Comparison of ENCODE assay signal across 18 mouse cellular contexts in genomic region chr13:99201647-99202574, GRCm38 (mm10). TPM values are rescaled to one million over a fixed set of nuclear protein-coding genes. Genes with fewer than 3 reads are reported as not detected.
DNase-seq lines count a peak whose midpoint lies in the region; ATAC-seq and TF ChIP-seq lines count a peak whose summit lies in the region.
"Had no signal": no experiment of that assay in that cellular context is flagged by ENCODE, and none has a peak within 500 bp of the region (broad histone marks: within the 10 kb centered on the region; RNA-seq: fewer than 3 reads in every experiment).

No protein-coding gene starts in this region.

- no peaks in the 10 kb centered on the region for H3K9me3 ChIP-seq in embryonic facial prominence, embryonic 14.5 days (ENCODE audit: control insufficient read depth, low read length)
- no peaks in the 10 kb centered on the region for H3K9me3 ChIP-seq in embryonic facial prominence, embryonic 10.5 days
- H3K9me3 ChIP-seq in heart, embryonic 14.5 days (ENCODE audit: control insufficient read depth, low read length) = no peaks in the 10 kb centered on the region
- H3K9me3 ChIP-seq: forebrain, embryonic 12.5 days; midbrain, embryonic 15.5 days; stomach, embryonic 15.5 days had no signal

- H3K4me3 ChIP-seq in embryonic facial prominence, embryonic 14.5 days (ENCODE audit: low read depth, low read length) = no peak overlapping the region
- no peak overlapping the region for H3K4me3 ChIP-seq in embryonic facial prominence, embryonic 10.5 days
- no peak overlapping the region for H3K4me3 ChIP-seq in heart, embryonic 14.5 days (ENCODE audit: control insufficient read depth in 1 of 2, insufficient read depth in 1 of 2, low read depth in 1 of 2, low read length in 2 of 2)
- no peak overlapping the region for H3K4me3 ChIP-seq in spleen, adult 2 months (ENCODE audit: extremely low read depth, insufficient read depth, insufficient read length)
- H3K4me3 ChIP-seq: forebrain, embryonic 12.5 days; layer of hippocampus, adult 2 months; left cerebral cortex, adult 2 months; midbrain, embryonic 15.5 days; stomach, embryonic 15.5 days had no signal

- peak overlapping the region; percentile 28; the same call in 1 of the 2 replicates for H3K27ac ChIP-seq in embryonic facial prominence, embryonic 14.5 days (replicated peaks; ENCODE audit: low read depth, low read length)
- H3K27ac ChIP-seq in embryonic facial prominence, embryonic 10.5 days (replicated peaks) = no peak overlapping the region
- peak overlapping the region; percentile 52 to 72 for H3K27ac ChIP-seq in heart, embryonic 14.5 days (replicated peaks in 1 of 2; ENCODE audit: control insufficient read depth in 1 of 2, insufficient read depth in 1 of 2, low read depth in 2 of 2, low read length in 2 of 2)
- H3K27ac ChIP-seq in spleen, adult 2 months (ENCODE audit: insufficient read depth, low read length) = 0 out of 2 replicates have a peak overlapping the region, but pooled peaks have one; percentile 17
- H3K27ac ChIP-seq: forebrain, embryonic 12.5 days; layer of hippocampus, adult 2 months; left cerebral cortex, adult 2 months; liver, embryonic 14.5 days; midbrain, embryonic 15.5 days; stomach, embryonic 15.5 days had no signal

- DNase-seq in embryonic facial prominence, embryonic 14.5 days (ENCODE audit: low spot score) = peak; percentile 32
- DNase-seq in embryonic facial prominence, embryonic 10.5 days (ENCODE audit: low spot score) = no peak
- no peak for DNase-seq in heart, postnatal 36 days
- peak; percentile 36 for DNase-seq in kidney, postnatal 10 days
- DNase-seq in kidney, postnatal 14 days = no peak
- no peak for DNase-seq in spleen, adult 2 months (ENCODE audit: low read depth in 1 of 2, low spot score in 2 of 2)
- no peak for DNase-seq in spleen, postnatal 10 days (ENCODE audit: low spot score in 2 of 2)
- DNase-seq: adrenal gland, postnatal 14 days; cerebellum, adult 9-10 months; thymus, postnatal 25 days had no signal

- no peak overlapping the region for H3K4me2 ChIP-seq in embryonic facial prominence, embryonic 14.5 days (ENCODE audit: low read depth, low read length)
- no peak overlapping the region for H3K4me2 ChIP-seq in heart, embryonic 14.5 days (ENCODE audit: low read length)
- H3K4me2 ChIP-seq: forebrain, embryonic 12.5 days; midbrain, embryonic 15.5 days; stomach, embryonic 15.5 days had no signal

- intact Hi-C loops in heart, postnatal 36 days (cut with DNase I) = no loop called here

- H3K4me1 ChIP-seq in embryonic facial prominence, embryonic 14.5 days (ENCODE audit: control insufficient read depth, insufficient read depth, low read length) = no peaks in the 10 kb centered on the region; the same call in 1 of the 2 replicates
- peaks cover 8% of the 10 kb centered on the region for H3K4me1 ChIP-seq in embryonic facial prominence, embryonic 10.5 days
- peaks cover 3 to 6% of the 10 kb centered on the region in 2 experiments; a peak in 3 of 4 replicates for H3K4me1 ChIP-seq in heart, embryonic 14.5 days (ENCODE audit: control insufficient read depth in 2 of 2, insufficient read depth in 2 of 2, low read length in 2 of 2)
- no peaks in the 10 kb centered on the region for H3K4me1 ChIP-seq in spleen, adult 2 months (ENCODE audit: control insufficient read depth, insufficient read depth, insufficient read length)
- H3K4me1 ChIP-seq: forebrain, embryonic 12.5 days; midbrain, embryonic 15.5 days; stomach, embryonic 15.5 days had no signal

- no peak for TF ChIP-seq POLR2A in spleen, adult 2 months (IDR thresholded peaks at IDR 0.05; ENCODE audit: low read depth, low read length)

- no peak for ATAC-seq in embryonic facial prominence, embryonic 14.5 days (ENCODE audit: low read depth)
- ATAC-seq in heart, embryonic 14.5 days (ENCODE audit: insufficient number of reproducible peaks, insufficient read depth, low FRiP score, low read depth) = no peak
- ATAC-seq: midbrain, embryonic 15.5 days had no signal

- H3K27me3 ChIP-seq in embryonic facial prominence, embryonic 14.5 days (replicated peaks; ENCODE audit: control insufficient read depth, insufficient read depth, low read length) = no peaks in the 10 kb centered on the region
- no peaks in the 10 kb centered on the region for H3K27me3 ChIP-seq in embryonic facial prominence, embryonic 10.5 days (replicated peaks; ENCODE audit: low read depth, poor library complexity, severe bottlenecking)
- no peaks in the 10 kb centered on the region for H3K27me3 ChIP-seq in heart, embryonic 14.5 days (ENCODE audit: control insufficient read depth, insufficient read depth, low read length)
- H3K27me3 ChIP-seq in spleen, adult 2 months (ENCODE audit: control insufficient read depth, insufficient read depth, low read length) = no peaks in the 10 kb centered on the region
- H3K27me3 ChIP-seq: forebrain, embryonic 12.5 days; midbrain, embryonic 15.5 days; stomach, embryonic 15.5 days had no signal

- no peak for TF ChIP-seq CTCF in spleen, adult 2 months (IDR thresholded peaks at IDR 0.05; ENCODE audit: extremely low read depth, insufficient read depth, insufficient read length, insufficient replicate concordance)

- no peaks in the 10 kb centered on the region for H3K36me3 ChIP-seq in embryonic facial prominence, embryonic 14.5 days (ENCODE audit: control insufficient read depth, insufficient read depth, low read length)
- H3K36me3 ChIP-seq in embryonic facial prominence, embryonic 10.5 days (replicated peaks) = no peaks in the 10 kb centered on the region
- no peaks in the 10 kb centered on the region for H3K36me3 ChIP-seq in heart, embryonic 14.5 days (ENCODE audit: control insufficient read depth, insufficient read depth, low read length)
- H3K36me3 ChIP-seq in spleen, adult 2 months (ENCODE audit: control insufficient read depth, insufficient read depth, low read length) = no peaks in the 10 kb centered on the region
- H3K36me3 ChIP-seq: forebrain, embryonic 12.5 days; midbrain, embryonic 15.5 days; stomach, embryonic 15.5 days had no signal

- 58% methylated on average over 16 of the region's 16 CpGs for WGBS in embryonic facial prominence, embryonic 14.5 days
- WGBS in embryonic facial prominence, embryonic 10.5 days = 71% methylated on average over 16 of the region's 16 CpGs
- 67% methylated on average over 16 of the region's 16 CpGs for WGBS in heart, embryonic 14.5 days
- 80% methylated on average over 16 of the region's 16 CpGs for WGBS in spleen, adult 2 months

- no peak overlapping the region for H3K9ac ChIP-seq in embryonic facial prominence, embryonic 14.5 days (ENCODE audit: low read depth, low read length)
- no peak overlapping the region for H3K9ac ChIP-seq in heart, embryonic 14.5 days (ENCODE audit: low read length)
- H3K9ac ChIP-seq: forebrain, embryonic 12.5 days; liver, embryonic 14.5 days; midbrain, embryonic 15.5 days; stomach, embryonic 15.5 days had no signal

RNA-seq across cellular contexts. Expression of gene Zfp366, which starts 17.3 kb away (rescaled TPM):
- 0.99 and 1.2 TPM in 2 replicates for polyA plus RNA-seq in embryonic facial prominence, embryonic 14.5 days (2014; fragmentation: Nextera tagmentation; extraction: Ambion mirVana)
- 0.35 and 0.56 TPM in 2 replicates for polyA plus RNA-seq in embryonic facial prominence, embryonic 10.5 days (2016; fragmentation: Nextera tagmentation; extraction: Ambion mirVana)
- polyA plus RNA-seq in heart, embryonic 14.5 days (2014; fragmentation: Nextera tagmentation; extraction: Ambion mirVana) = 0.95 and 1.0 TPM in 2 replicates
- total RNA-seq in heart, postnatal 36 days (2021) = 10 to 100 TPM in 1 of 2 experiments, 1 to 10 TPM in 1; 7.5 to 12.1 TPM
- polyA plus RNA-seq in spleen, adult 2 months (2012; rRNA removed) = 6.1 and 9.0 TPM in 2 replicates
- total RNA-seq: granulocyte monocyte progenitor cell, adult 5-6 weeks had no signal

Comparison
In these comparisons a context has a peak if more than half of its experiments do, and no peak if none do; other contexts are left out.
1. DNase-seq: peak in embryonic facial prominence, embryonic 14.5 days (single experiment) and kidney, postnatal 10 days (single experiment); none in embryonic facial prominence, embryonic 10.5 days (single experiment), heart, postnatal 36 days (0 of 2), kidney, postnatal 14 days (single experiment), spleen, adult 2 months (0 of 2) and spleen, postnatal 10 days (0 of 2).